8 mouse cellular contexts compared by ENCODE assay signal in the genomic region with DNA sequence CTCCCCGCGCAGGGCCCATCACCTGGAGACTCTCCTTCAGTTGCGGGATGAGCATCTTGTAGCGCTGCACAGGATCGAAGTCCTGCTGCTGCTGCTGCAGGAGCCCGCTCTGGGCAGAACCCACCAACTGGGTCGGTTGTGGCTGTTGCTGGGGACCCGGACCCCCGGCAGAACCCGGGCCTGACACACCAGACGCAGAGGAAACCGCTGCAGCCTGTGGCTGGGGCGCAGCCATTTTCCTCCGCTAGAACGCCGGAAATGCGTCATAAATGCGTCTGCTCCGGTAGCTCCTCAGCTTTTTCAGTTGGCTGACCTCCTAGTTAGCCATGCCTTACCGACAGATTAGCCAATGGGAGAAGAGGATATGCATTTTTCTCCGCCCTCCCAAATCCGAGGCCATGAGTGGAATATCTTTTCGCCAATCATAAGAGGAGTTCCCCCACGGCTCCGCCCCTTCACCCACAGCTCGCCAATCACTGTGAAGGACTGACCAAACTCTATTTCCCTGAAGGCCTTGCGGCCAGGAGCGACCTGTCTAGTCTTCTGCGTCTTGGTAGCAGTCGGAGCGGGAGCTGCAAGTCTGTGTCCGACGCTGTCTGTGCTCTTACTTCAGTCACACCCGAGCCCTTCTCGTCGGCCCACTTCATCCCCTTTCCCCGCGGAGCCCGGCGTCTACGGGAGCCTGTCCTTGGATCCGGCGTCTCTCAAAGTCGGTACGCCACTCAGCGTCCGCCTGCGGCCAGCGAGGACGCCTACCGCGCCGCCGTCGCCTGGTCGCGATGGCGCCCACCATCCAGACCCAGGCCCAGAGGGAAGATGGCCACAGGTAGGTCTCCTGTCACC. TPM values are rescaled to one million over a fixed set of nuclear protein-coding genes. Genes with fewer than 3 reads are reported as not detected.
DNase-seq lines count a peak whose midpoint lies in the region; ATAC-seq and TF ChIP-seq lines count a peak whose summit lies in the region.

A gene (minus strand): TSS at position 280 of the 843 bp plus-strand sequence.
A gene (plus strand): TSS at position 523 of the 843 bp plus-strand sequence.

- peak within 1 kb of the TSS; percentile 95 for H3K4me2 ChIP-seq in heart, embryonic 15.5 days
- peak within 1 kb of the TSS; percentile 93 for H3K4me2 ChIP-seq in liver, embryonic 14.5 days (ENCODE audit: low read depth)
- peak within 1 kb of the TSS; percentile 81 for H3K4me2 ChIP-seq in neural tube, embryonic 11.5 days (ENCODE audit: low read depth)
- H3K4me2 ChIP-seq in stomach, postnatal 0 days (replicated peaks; ENCODE audit: low read depth): peak within 1 kb of the TSS; percentile 96

- H3K9ac ChIP-seq in heart, embryonic 15.5 days: peak within 1 kb of the TSS; percentile 83
- peak within 1 kb of the TSS; percentile 76 for H3K9ac ChIP-seq in liver, embryonic 14.5 days (replicated peaks)
- H3K9ac ChIP-seq in neural tube, embryonic 11.5 days (ENCODE audit: low read length): peak within 1 kb of the TSS; percentile 75
- H3K9ac ChIP-seq in stomach, postnatal 0 days (ENCODE audit: low read length): peak within 1 kb of the TSS; percentile 84

- peak; percentile 90 to 92 for DNase-seq in CD8-positive naive resting alpha-beta T cell, adult 2 months (ENCODE audit: low read depth in 2 of 2, low spot score in 2 of 2)
- peak; percentile 97 for DNase-seq in c-Kit-positive CD71-negative TER-119-negative erythroid progenitor cells, embryonic 14.5 days (ENCODE audit: low read depth)
- DNase-seq in forebrain, embryonic 10.5 days (ENCODE audit: extremely low spot score, low spot score): peak; percentile 95
- DNase-seq in kidney, postnatal 25 days: peak; percentile 98 to 99
- peak; percentile 99 to 100 (median 99) for DNase-seq in liver, embryonic 14.5 days (ENCODE audit: low read depth in 3 of 3, low spot score in 3 of 3)
- DNase-seq in neural tube, embryonic 11.5 days (ENCODE audit: low spot score): peak; percentile 96
- DNase-seq in stomach, postnatal 0 days (ENCODE audit: low spot score): peak; percentile 97

- H3K9me3 ChIP-seq in forebrain, embryonic 10.5 days: no peaks in the 10 kb centered on the region
- no peaks in the 10 kb centered on the region for H3K9me3 ChIP-seq in heart, embryonic 15.5 days (replicated peaks)
- no peaks in the 10 kb centered on the region for H3K9me3 ChIP-seq in liver, embryonic 14.5 days (ENCODE audit: control insufficient read depth, low read length)
- no peaks in the 10 kb centered on the region for H3K9me3 ChIP-seq in neural tube, embryonic 11.5 days (ENCODE audit: control insufficient read depth, low read length)
- H3K9me3 ChIP-seq in stomach, postnatal 0 days (ENCODE audit: control insufficient read depth, low read length): no peaks in the 10 kb centered on the region

- no peaks in the 10 kb centered on the region for H3K27me3 ChIP-seq in forebrain, embryonic 10.5 days (ENCODE audit: poor library complexity, severe bottlenecking)
- no peaks in the 10 kb centered on the region for H3K27me3 ChIP-seq in heart, embryonic 15.5 days
- no peaks in the 10 kb centered on the region for H3K27me3 ChIP-seq in liver, embryonic 14.5 days (ENCODE audit: control insufficient read depth, insufficient read depth, low read length)
- no peaks in the 10 kb centered on the region for H3K27me3 ChIP-seq in neural tube, embryonic 11.5 days (ENCODE audit: control insufficient read depth, insufficient read depth, low read length)
- H3K27me3 ChIP-seq in stomach, postnatal 0 days (ENCODE audit: control insufficient read depth, insufficient read depth, low read length): no peaks in the 10 kb centered on the region

- TF ChIP-seq CTCF in liver, embryonic 14.5 days (IDR thresholded peaks at IDR 0.05; ENCODE audit: low read depth): no peak
- no peak; the same call in 1 of the 2 replicates for TF ChIP-seq CTCF in stomach, postnatal 0 days (IDR thresholded peaks at IDR 0.05; ENCODE audit: low read depth)

- H3K4me1 ChIP-seq in forebrain, embryonic 10.5 days: peaks cover 22% of the 10 kb centered on the region
- H3K4me1 ChIP-seq in heart, embryonic 15.5 days (replicated peaks): peaks cover 20% of the 10 kb centered on the region
- peaks cover 8 to 10% of the 10 kb centered on the region in 2 experiments for H3K4me1 ChIP-seq in liver, embryonic 14.5 days (replicated peaks; ENCODE audit: control insufficient read depth in 2 of 2, insufficient read depth in 2 of 2, low read length in 1 of 2)
- H3K4me1 ChIP-seq in neural tube, embryonic 11.5 days (ENCODE audit: control insufficient read depth, insufficient read depth, low read length): peaks cover 8% of the 10 kb centered on the region
- peaks cover 3% of the 10 kb centered on the region; the same call in 1 of the 2 replicates for H3K4me1 ChIP-seq in stomach, postnatal 0 days (replicated peaks; ENCODE audit: control insufficient read depth, insufficient read depth)

- H3K27ac ChIP-seq in forebrain, embryonic 10.5 days: peak within 1 kb of the TSS; percentile 87
- H3K27ac ChIP-seq in heart, embryonic 15.5 days: peak within 1 kb of the TSS; percentile 83
- H3K27ac ChIP-seq in liver, embryonic 14.5 days: peak within 1 kb of the TSS; percentile 9
- no peak within 1 kb of the TSS for H3K27ac ChIP-seq in neural tube, embryonic 11.5 days (ENCODE audit: low read depth, low read length)
- H3K27ac ChIP-seq in stomach, postnatal 0 days (replicated peaks): peak within 1 kb of the TSS; percentile 83

- peak; percentile 97 for ATAC-seq in heart, embryonic 15.5 days (replicated peaks; ENCODE audit: insufficient number of reproducible peaks, insufficient read depth, low FRiP score, low read depth)
- ATAC-seq in liver, embryonic 14.5 days (ENCODE audit: insufficient read depth): peak; percentile 98
- peak; percentile 98 for ATAC-seq in neural tube, embryonic 11.5 days (ENCODE audit: insufficient read depth, low FRiP score, low TSS enrichment)
- ATAC-seq in stomach, postnatal 0 days (ENCODE audit: low FRiP score, low TSS enrichment): peak; percentile 97

- under 1% methylated on average over 58 of the region's 58 CpGs for WGBS in forebrain, embryonic 10.5 days
- under 1% methylated on average over 58 of the region's 58 CpGs for WGBS in heart, embryonic 15.5 days
- under 1% methylated on average over 58 of the region's 58 CpGs for WGBS in liver, embryonic 14.5 days (ENCODE audit: insufficient replicate concordance)
- under 1% methylated on average over 58 of the region's 58 CpGs for WGBS in neural tube, embryonic 11.5 days
- under 1% methylated on average over 58 of the region's 58 CpGs for WGBS in stomach, postnatal 0 days

- H3K36me3 ChIP-seq in forebrain, embryonic 10.5 days (replicated peaks): peaks cover 67% of the 10 kb centered on the region
- peaks cover 51% of the 10 kb centered on the region for H3K36me3 ChIP-seq in heart, embryonic 15.5 days
- H3K36me3 ChIP-seq in liver, embryonic 14.5 days (replicated peaks; ENCODE audit: control insufficient read depth, insufficient read depth, low read depth): peaks cover 16% of the 10 kb centered on the region
- H3K36me3 ChIP-seq in neural tube, embryonic 11.5 days (ENCODE audit: control insufficient read depth, insufficient read depth, low read length): peaks cover 20% of the 10 kb centered on the region
- peaks cover 17% of the 10 kb centered on the region for H3K36me3 ChIP-seq in stomach, postnatal 0 days (ENCODE audit: control insufficient read depth, insufficient read depth, low read length)

- H3K4me3 ChIP-seq in forebrain, embryonic 10.5 days: peak within 1 kb of the TSS; percentile 98
- H3K4me3 ChIP-seq in heart, embryonic 15.5 days: peak within 1 kb of the TSS; percentile 79
- peak within 1 kb of the TSS; percentile 74 to 79 for H3K4me3 ChIP-seq in liver, embryonic 14.5 days (ENCODE audit: insufficient read depth in 1 of 2, low read depth in 2 of 2, low read length in 2 of 2)
- peak within 1 kb of the TSS; percentile 83 for H3K4me3 ChIP-seq in neural tube, embryonic 11.5 days (ENCODE audit: low read depth, low read length)
- H3K4me3 ChIP-seq in stomach, postnatal 0 days (ENCODE audit: low read depth, low read length): peak within 1 kb of the TSS; percentile 82

- TF ChIP-seq EP300 in liver, embryonic 14.5 days (IDR thresholded peaks at IDR 0.05; ENCODE audit: low read depth): no peak; the same call in 1 of the 2 replicates
- no peak for TF ChIP-seq EP300 in stomach, postnatal 0 days (optimal IDR thresholded peaks at IDR 0.05)

RNA-seq across cellular contexts. Expression of the first gene that starts in this region (rescaled TPM):
- 60.3 and 60.6 TPM in 2 replicates for polyA plus RNA-seq in forebrain, embryonic 10.5 days (2016; fragmentation: Nextera tagmentation; extraction: Ambion mirVana)
- polyA plus RNA-seq in heart, embryonic 15.5 days (2015; fragmentation: Nextera tagmentation; extraction: Ambion mirVana): 42.0 and 45.7 TPM in 2 replicates
- polyA plus RNA-seq in liver, embryonic 14.5 days (2012; rRNA removed): 21.0 and 22.2 TPM in 2 replicates
- polyA plus RNA-seq in liver, embryonic 14.5 days (2014; fragmentation: Nextera tagmentation; extraction: Ambion mirVana): 25.7 and 27.2 TPM in 2 replicates
- 45.8 and 48.8 TPM in 2 replicates for polyA plus RNA-seq in neural tube, embryonic 11.5 days (2014; fragmentation: Nextera tagmentation; extraction: Ambion mirVana)
- polyA plus RNA-seq in stomach, postnatal 0 days (2015; fragmentation: Nextera tagmentation; extraction: Ambion mirVana): 27.5 and 28.3 TPM in 2 replicates

RNA-seq across cellular contexts. Expression of the second gene that starts in this region (rescaled TPM):
- polyA plus RNA-seq in forebrain, embryonic 10.5 days (2016; fragmentation: Nextera tagmentation; extraction: Ambion mirVana): 82.3 and 95.9 TPM in 2 replicates
- 66.8 and 73.0 TPM in 2 replicates for polyA plus RNA-seq in heart, embryonic 15.5 days (2015; fragmentation: Nextera tagmentation; extraction: Ambion mirVana)
- polyA plus RNA-seq in liver, embryonic 14.5 days (2012; rRNA removed): 25.2 and 40.4 TPM in 2 replicates
- polyA plus RNA-seq in liver, embryonic 14.5 days (2014; fragmentation: Nextera tagmentation; extraction: Ambion mirVana): 15.0 and 18.3 TPM in 2 replicates
- 71.7 and 78.0 TPM in 2 replicates for polyA plus RNA-seq in neural tube, embryonic 11.5 days (2014; fragmentation: Nextera tagmentation; extraction: Ambion mirVana)
- polyA plus RNA-seq in stomach, postnatal 0 days (2015; fragmentation: Nextera tagmentation; extraction: Ambion mirVana): 35.9 and 38.6 TPM in 2 replicates
